Mouse (Mus musculus) brain, embryonic 14.5 days (tissue): Measurements from ENCODE around the gene Ctc1.

ENCODE experiments used
- CTCF ChIP-seq: fragments of 200-500 bp; IDR thresholded peaks from 2 replicates; pipeline ENCODE4 v1.5.1; 2012; ENCODE audit warnings: inconsistent platforms, mild to moderate bottlenecking, moderate library complexity, borderline replicate concordance; ENCODE audit not compliant: insufficient read depth, insufficient read length; ENCODE audit errors: extremely low read depth
- POLR2A ChIP-seq: fragments of 200-500 bp; IDR thresholded peaks from 2 replicates; pipeline ENCODE4 v1.6.1; 2012; ENCODE audit warnings: mild to moderate bottlenecking, inconsistent platforms, borderline replicate concordance; ENCODE audit not compliant: poor library complexity, insufficient read depth, insufficient read length, severe bottlenecking; ENCODE audit errors: extremely low read depth

DNA sequence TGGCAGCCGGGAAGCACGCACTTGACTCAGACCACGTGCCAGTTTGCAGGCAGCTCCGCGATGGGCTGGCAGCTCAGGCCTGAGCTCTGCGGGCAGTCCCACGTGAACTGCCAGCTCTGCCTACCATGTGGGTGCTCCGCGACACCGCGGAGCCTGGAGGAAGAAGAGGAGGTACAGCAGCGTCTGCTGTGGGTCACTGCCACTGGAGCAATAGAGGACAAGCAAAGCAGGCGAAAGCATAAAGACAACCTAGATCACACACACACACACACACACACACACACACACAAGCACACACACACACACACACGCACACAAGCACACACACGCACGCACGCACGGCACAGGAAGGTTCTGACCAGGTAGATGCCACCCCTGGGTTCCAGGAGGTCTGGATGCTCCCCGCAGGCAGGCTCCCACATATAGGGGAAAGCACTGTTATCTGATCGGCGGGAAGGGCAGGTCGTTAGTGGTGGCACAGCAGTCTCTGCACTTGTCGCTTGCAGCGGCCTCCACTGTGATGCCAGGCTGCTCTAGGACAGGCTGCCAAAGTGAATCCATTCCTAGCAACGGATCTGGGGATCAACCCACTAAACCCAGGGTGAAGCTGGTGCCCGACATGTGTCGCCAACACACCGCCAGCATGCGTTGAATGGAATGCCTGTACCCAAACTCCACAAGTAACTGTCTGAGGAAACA lies 50.6 kb downstream of the Ctc1 start:
- TF ChIP-seq CTCF (no peak), POLR2A (no peak)
